Mouse (Mus musculus): ENCODE data around the gene Tmem156. TPM values are rescaled to one million over a fixed set of nuclear protein-coding genes. Genes with fewer than 3 reads are reported as not detected.

The Tmem156 gene
- polyA plus RNA-seq, 1 experiment = not detected

- Histone ChIP-seq H3K9ac (ENCODE audit: low read depth, poor library complexity, severe bottlenecking) (no peak overlapping the region), H3K27ac (ENCODE audit: insufficient read depth, low read length) (no peak overlapping the region), H3K36me3 (ENCODE audit: control insufficient read depth, insufficient read depth, low read length, poor library complexity, severe bottlenecking) (no peaks in the 10 kb centered on the region), H3K27me3 (ENCODE audit: control insufficient read depth, insufficient read depth, low read length, poor library complexity, severe bottlenecking) (0 out of 2 replicates have a peak, but pooled peaks cover 2% of the 10 kb centered on the region), H3K4me1 (ENCODE audit: control insufficient read depth, insufficient read depth, low read length) (no peaks in the 10 kb centered on the region), H3K9me3 (replicated peaks; ENCODE audit: control insufficient read depth, insufficient read depth, low read length, poor library complexity, severe bottlenecking) (no peaks in the 10 kb centered on the region), H3K4me3 (ENCODE audit: low read depth, low read length) (no peak overlapping the region)
- TF ChIP-seq POLR2A (IDR thresholded peaks at IDR 0.05; ENCODE audit: insufficient read depth, low read length) = no peak
- TF ChIP-seq EP300 (IDR thresholded peaks at IDR 0.05; ENCODE audit: insufficient read depth, low read depth, low read length) = no peak
- TF ChIP-seq CTCF (IDR thresholded peaks at IDR 0.05; ENCODE audit: low read depth, low read length) = no peak
Observed at GRCm38 (mm10) chr5:65128481-65128880, 36.5 kb upstream of the Tmem156 start.

- no peaks in the 10 kb centered on the region for H3K36me3 ChIP-seq (ENCODE audit: control insufficient read depth, insufficient read depth, low read length, poor library complexity, severe bottlenecking)
- H3K9me3 ChIP-seq (replicated peaks; ENCODE audit: control insufficient read depth, insufficient read depth, low read length, poor library complexity, severe bottlenecking) = no peaks in the 10 kb centered on the region
- H3K9ac ChIP-seq (ENCODE audit: low read depth, poor library complexity, severe bottlenecking) = no peak overlapping the region
- H3K27ac ChIP-seq (ENCODE audit: insufficient read depth, low read length) = no peak overlapping the region
- no peak for TF ChIP-seq EP300 (IDR thresholded peaks at IDR 0.05; ENCODE audit: insufficient read depth, low read depth, low read length)
- TF ChIP-seq CTCF (IDR thresholded peaks at IDR 0.05; ENCODE audit: low read depth, low read length) = no peak
- no peak for TF ChIP-seq POLR2A (IDR thresholded peaks at IDR 0.05; ENCODE audit: insufficient read depth, low read length)
- no peak overlapping the region for H3K4me3 ChIP-seq (ENCODE audit: low read depth, low read length)
- no peaks in the 10 kb centered on the region for H3K27me3 ChIP-seq (ENCODE audit: control insufficient read depth, insufficient read depth, low read length, poor library complexity, severe bottlenecking)
- no peaks in the 10 kb centered on the region for H3K4me1 ChIP-seq (ENCODE audit: control insufficient read depth, insufficient read depth, low read length)
Observed at GRCm38 (mm10) chr5:65126137-65126536, 34.2 kb upstream of the Tmem156 start.

- Histone ChIP-seq H3K4me1 (ENCODE audit: control insufficient read depth, insufficient read depth, low read length) (no peaks in the 10 kb centered on the region), H3K27ac (ENCODE audit: insufficient read depth, low read length) (no peak overlapping the region), H3K4me3 (ENCODE audit: low read depth, low read length) (no peak overlapping the region), H3K9me3 (replicated peaks; ENCODE audit: control insufficient read depth, insufficient read depth, low read length, poor library complexity, severe bottlenecking) (no peaks in the 10 kb centered on the region), H3K27me3 (ENCODE audit: control insufficient read depth, insufficient read depth, low read length, poor library complexity, severe bottlenecking) (no peaks in the 10 kb centered on the region), H3K9ac (ENCODE audit: low read depth, poor library complexity, severe bottlenecking) (no peak overlapping the region), H3K36me3 (ENCODE audit: control insufficient read depth, insufficient read depth, low read length, poor library complexity, severe bottlenecking) (no peaks in the 10 kb centered on the region)
- TF ChIP-seq POLR2A (IDR thresholded peaks at IDR 0.05; ENCODE audit: insufficient read depth, low read length) = no peak
- no peak for TF ChIP-seq EP300 (IDR thresholded peaks at IDR 0.05; ENCODE audit: insufficient read depth, low read depth, low read length)
- no peak for TF ChIP-seq CTCF (IDR thresholded peaks at IDR 0.05; ENCODE audit: low read depth, low read length)
Observed at GRCm38 (mm10) chr5:65122616-65123015, 30.7 kb upstream of the Tmem156 start.

- H3K4me1 ChIP-seq (ENCODE audit: control insufficient read depth, insufficient read depth, low read length) = no peaks in the 10 kb centered on the region
- no peaks in the 10 kb centered on the region for H3K27me3 ChIP-seq (ENCODE audit: control insufficient read depth, insufficient read depth, low read length, poor library complexity, severe bottlenecking)
- H3K9me3 ChIP-seq (replicated peaks; ENCODE audit: control insufficient read depth, insufficient read depth, low read length, poor library complexity, severe bottlenecking) = no peaks in the 10 kb centered on the region
- no peak overlapping the region for H3K27ac ChIP-seq (ENCODE audit: insufficient read depth, low read length)
- H3K36me3 ChIP-seq (ENCODE audit: control insufficient read depth, insufficient read depth, low read length, poor library complexity, severe bottlenecking) = no peaks in the 10 kb centered on the region; the same call in 1 of the 2 replicates
- no peak overlapping the region for H3K4me3 ChIP-seq (ENCODE audit: low read depth, low read length)
- no peak for TF ChIP-seq POLR2A (IDR thresholded peaks at IDR 0.05; ENCODE audit: insufficient read depth, low read length)
- no peak for TF ChIP-seq EP300 (IDR thresholded peaks at IDR 0.05; ENCODE audit: insufficient read depth, low read depth, low read length)
- TF ChIP-seq CTCF (IDR thresholded peaks at IDR 0.05; ENCODE audit: low read depth, low read length) = no peak
- no peak overlapping the region for H3K9ac ChIP-seq (ENCODE audit: low read depth, poor library complexity, severe bottlenecking)
Observed at GRCm38 (mm10) chr5:65119918-65120317, 28.0 kb upstream of the Tmem156 start.

- H3K4me3 ChIP-seq (ENCODE audit: low read depth, low read length) = no peak overlapping the region
- no peaks in the 10 kb centered on the region for H3K4me1 ChIP-seq (ENCODE audit: control insufficient read depth, insufficient read depth, low read length)
- TF ChIP-seq POLR2A (IDR thresholded peaks at IDR 0.05; ENCODE audit: insufficient read depth, low read length) (no peak), EP300 (IDR thresholded peaks at IDR 0.05; ENCODE audit: insufficient read depth, low read depth, low read length) (no peak)
- H3K9me3 ChIP-seq (replicated peaks; ENCODE audit: control insufficient read depth, insufficient read depth, low read length, poor library complexity, severe bottlenecking) = no peaks in the 10 kb centered on the region
- H3K27me3 ChIP-seq (ENCODE audit: control insufficient read depth, insufficient read depth, low read length, poor library complexity, severe bottlenecking) = no peaks in the 10 kb centered on the region
- H3K9ac ChIP-seq (ENCODE audit: low read depth, poor library complexity, severe bottlenecking) = no peak overlapping the region
- no peaks in the 10 kb centered on the region; the same call in 1 of the 2 replicates for H3K36me3 ChIP-seq (ENCODE audit: control insufficient read depth, insufficient read depth, low read length, poor library complexity, severe bottlenecking)
- H3K27ac ChIP-seq (ENCODE audit: insufficient read depth, low read length) = no peak overlapping the region
Observed at GRCm38 (mm10) chr5:65119495-65119894, 27.6 kb upstream of the Tmem156 start.

GRCm38 (mm10) chr5:65116789-65117188 lies 24.9 kb upstream of the Tmem156 start:
- no peaks in the 10 kb centered on the region; the same call in 1 of the 2 replicates for H3K36me3 ChIP-seq (ENCODE audit: control insufficient read depth, insufficient read depth, low read length, poor library complexity, severe bottlenecking)
- no peak overlapping the region for H3K27ac ChIP-seq (ENCODE audit: insufficient read depth, low read length)
- no peaks in the 10 kb centered on the region for H3K4me1 ChIP-seq (ENCODE audit: control insufficient read depth, insufficient read depth, low read length)
- no peak overlapping the region for H3K9ac ChIP-seq (ENCODE audit: low read depth, poor library complexity, severe bottlenecking)
- TF ChIP-seq EP300 (IDR thresholded peaks at IDR 0.05; ENCODE audit: insufficient read depth, low read depth, low read length) (no peak), POLR2A (IDR thresholded peaks at IDR 0.05; ENCODE audit: insufficient read depth, low read length) (no peak), CTCF (IDR thresholded peaks at IDR 0.05; ENCODE audit: low read depth, low read length) (no peak)
- H3K27me3 ChIP-seq (ENCODE audit: control insufficient read depth, insufficient read depth, low read length, poor library complexity, severe bottlenecking) = no peaks in the 10 kb centered on the region
- no peaks in the 10 kb centered on the region for H3K9me3 ChIP-seq (replicated peaks; ENCODE audit: control insufficient read depth, insufficient read depth, low read length, poor library complexity, severe bottlenecking)
- no peak overlapping the region for H3K4me3 ChIP-seq (ENCODE audit: low read depth, low read length)

All from ES-Bruce4 (cell line).